Mouse (Mus musculus) lung, postnatal 0 days (tissue): ENCODE data around the gene Kcnk1. TPM values are rescaled to one million over a fixed set of nuclear protein-coding genes. Genes with fewer than 3 reads are reported as not detected.

Experiments used
- ATAC-seq: fragments of 200-750 bp; cut with Nextera tagmentation; 2 replicates; pipeline ENCODE4 v1.8.0; 2017; ENCODE audit warnings: moderate library complexity
- DNase-seq: peaks from one replicate; pipeline ENCODE4 v3.0.0-alpha.2; 2016; ENCODE audit warnings: low spot score
- H3K27ac ChIP-seq: fragments of 300-500 bp; sonication (generic); 2 replicates; pipeline ENCODE4 v1.5.1; 2014; ENCODE audit warnings: antibody characterized with exemption, mild to moderate bottlenecking, low read length, mixed read lengths
- H3K27me3 ChIP-seq: fragments of 300-500 bp; sonication (generic); replicated peaks from 2 replicates; pipeline ENCODE4 v1.6.1; 2014; ENCODE audit warnings: low read length, mixed read lengths; ENCODE audit not compliant: insufficient read depth
- H3K36me3 ChIP-seq: fragments of 300-500 bp; sonication (generic); 2 replicates; pipeline ENCODE4 v1.6.1; 2014; ENCODE audit warnings: low read length, mixed read lengths; ENCODE audit not compliant: insufficient read depth
- H3K4me1 ChIP-seq: fragments of 300-500 bp; sonication (generic); 2 replicates; pipeline ENCODE4 v1.6.1; 2014; ENCODE audit warnings: antibody characterized with exemption, low read depth, low read length, mixed read lengths; ENCODE audit not compliant: insufficient read depth
- H3K4me2 ChIP-seq: fragments of 300-500 bp; sonication (generic); replicated peaks from 2 replicates; pipeline ENCODE4 v1.6.1; 2014; ENCODE audit warnings: low read depth, mild to moderate bottlenecking, low read length, moderate library complexity, mixed read lengths
- H3K4me3 ChIP-seq: fragments of 300-500 bp; sonication (generic); 2 replicates; pipeline ENCODE4 v1.5.1; 2014; ENCODE audit warnings: low read depth, low read length
- H3K9ac ChIP-seq: fragments of 300-500 bp; sonication (generic); replicated peaks from 2 replicates; pipeline ENCODE4 v1.6.1; 2014; ENCODE audit warnings: low read depth, mild to moderate bottlenecking
- H3K9me3 ChIP-seq: fragments of 300-500 bp; sonication (generic); 2 replicates; pipeline ENCODE4 v1.6.1; 2016; ENCODE audit warnings: low read length, mixed read lengths
- CTCF ChIP-seq: IDR thresholded peaks from 2 replicates; pipeline ENCODE4 v1.5.1; 2016; ENCODE audit warnings: antibody characterized with exemption, mild to moderate bottlenecking
- EP300 ChIP-seq: IDR thresholded peaks from 2 replicates; pipeline ENCODE4 v1.6.1; 2016; ENCODE audit warnings: antibody characterized with exemption, mild to moderate bottlenecking, control low read depth
- whole genome bisulfite sequencing: fragments of 180-500 bp; shearing (Covaris S2); extraction: QIAGEN DNeasy Blood & Tissue Kit; methylation state at CpG from one replicate; pipeline ENCODE4 v1.1.7; 2014; 5-methylcytosine and 5-hydroxymethylcytosine counted together
- polyA plus RNA-seq: library from polyadenylated mRNA; unstranded; fragments of >200 nt; fragmentation: Nextera tagmentation; extraction: Ambion mirVana; gene quantifications from 2 replicates; pipeline ENCODE4 v1.2.1, GENCODE M21; 2015

Kcnk1 gene
- polyA plus RNA-seq, 1 experiment from 2014 or later = 63.6 TPM

DNA sequence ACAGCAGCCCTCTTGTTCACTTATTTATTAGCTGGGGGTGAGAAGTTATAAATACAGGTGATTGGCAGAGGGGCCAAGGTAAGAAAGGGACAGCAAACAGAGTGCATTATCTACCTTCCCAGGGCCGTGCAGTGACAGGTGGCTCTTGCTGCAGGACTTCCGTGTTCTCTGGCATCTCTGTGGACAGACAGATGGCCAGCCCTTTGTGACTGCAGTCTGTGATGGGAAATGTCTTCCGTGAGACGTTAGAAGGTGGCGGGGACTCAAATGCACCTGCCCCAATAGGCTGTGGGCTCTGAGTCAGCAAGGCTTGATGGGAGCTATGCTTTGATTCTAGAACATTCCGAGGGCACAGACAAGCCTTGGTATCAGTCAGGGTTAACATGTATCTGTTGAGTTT is 17.4 kb downstream of the Kcnk1 start:
- DNase-seq (no peak), ATAC-seq (no peak)
- no peak for TF ChIP-seq CTCF
- no peak for TF ChIP-seq EP300
- Histone ChIP-seq H3K27ac (no peak overlapping the region), H3K27me3 (no peaks in the 10 kb centered on the region), H3K4me2 (no peak overlapping the region), H3K4me1 (no peaks in the 10 kb centered on the region), H3K9ac (no peak overlapping the region), H3K4me3 (no peak overlapping the region), H3K36me3 (no peaks in the 10 kb centered on the region), H3K9me3 (no peaks in the 10 kb centered on the region)
- WGBS = 80% methylated on average over 6 of the region's 6 CpGs

DNA sequence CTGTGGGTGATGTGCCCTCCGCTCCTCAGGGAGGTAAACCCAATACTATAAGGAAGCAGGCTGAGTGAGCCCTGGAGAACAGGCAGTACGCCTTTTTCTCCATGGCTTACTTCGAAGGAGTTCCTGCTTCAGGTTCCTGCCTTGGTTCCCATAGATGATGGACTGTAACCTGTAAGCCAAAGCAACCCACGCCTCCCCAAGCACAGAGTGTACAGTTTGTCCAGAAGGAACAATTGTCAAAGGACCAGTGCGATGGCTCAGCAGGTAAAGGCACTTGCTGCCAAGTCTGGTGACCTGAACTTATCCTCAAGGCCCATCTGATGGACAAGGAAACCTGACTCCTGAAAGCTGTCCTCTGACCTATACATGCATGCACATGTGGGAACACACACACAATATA is 18.7 kb downstream of the Kcnk1 start:
- no peak overlapping the region for H3K4me3 ChIP-seq
- WGBS = 88% methylated on average over 5 of the region's 5 CpGs
- H3K36me3 ChIP-seq = no peaks in the 10 kb centered on the region
- no peak for ATAC-seq
- H3K4me1 ChIP-seq = no peaks in the 10 kb centered on the region
- no peak overlapping the region for H3K27ac ChIP-seq
- H3K9ac ChIP-seq = no peak overlapping the region
- no peak for DNase-seq
- H3K27me3 ChIP-seq = no peaks in the 10 kb centered on the region
- TF ChIP-seq EP300 (no peak), CTCF (no peak)
- no peaks in the 10 kb centered on the region for H3K9me3 ChIP-seq
- H3K4me2 ChIP-seq = no peak overlapping the region

DNA sequence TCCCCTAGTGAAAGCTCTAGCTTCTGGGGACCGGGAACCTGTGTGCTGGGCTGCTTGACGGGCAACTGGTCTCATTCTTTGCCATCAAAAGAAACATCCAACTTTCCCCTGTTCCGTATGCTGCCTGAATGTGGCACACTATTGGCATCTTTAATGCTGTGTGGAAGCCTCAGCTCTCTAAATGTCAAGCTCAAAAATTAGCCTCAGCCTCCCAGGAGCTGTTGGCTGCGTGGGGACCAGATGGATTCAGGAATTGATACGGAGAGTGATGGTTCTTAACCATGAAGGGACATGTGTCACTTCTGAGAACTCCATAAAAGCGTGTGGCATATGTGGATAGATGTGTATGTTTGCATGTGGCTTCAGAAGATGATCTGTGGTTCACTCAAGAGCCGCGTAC is 27.0 kb downstream of the Kcnk1 start:
- H3K4me1 ChIP-seq = no peaks in the 10 kb centered on the region; the same call in 1 of the 2 replicates
- H3K27ac ChIP-seq = no peak overlapping the region
- H3K4me2 ChIP-seq = no peak overlapping the region
- H3K4me3 ChIP-seq = no peak overlapping the region
- H3K27me3 ChIP-seq = no peaks in the 10 kb centered on the region
- DNase-seq = no peak
- WGBS = 87% methylated on average over 8 of the region's 8 CpGs
- H3K36me3 ChIP-seq = no peaks in the 10 kb centered on the region
- no peak for TF ChIP-seq EP300
- TF ChIP-seq CTCF = no peak
- no peak overlapping the region for H3K9ac ChIP-seq
- ATAC-seq = no peak
- H3K9me3 ChIP-seq = no peaks in the 10 kb centered on the region

DNA sequence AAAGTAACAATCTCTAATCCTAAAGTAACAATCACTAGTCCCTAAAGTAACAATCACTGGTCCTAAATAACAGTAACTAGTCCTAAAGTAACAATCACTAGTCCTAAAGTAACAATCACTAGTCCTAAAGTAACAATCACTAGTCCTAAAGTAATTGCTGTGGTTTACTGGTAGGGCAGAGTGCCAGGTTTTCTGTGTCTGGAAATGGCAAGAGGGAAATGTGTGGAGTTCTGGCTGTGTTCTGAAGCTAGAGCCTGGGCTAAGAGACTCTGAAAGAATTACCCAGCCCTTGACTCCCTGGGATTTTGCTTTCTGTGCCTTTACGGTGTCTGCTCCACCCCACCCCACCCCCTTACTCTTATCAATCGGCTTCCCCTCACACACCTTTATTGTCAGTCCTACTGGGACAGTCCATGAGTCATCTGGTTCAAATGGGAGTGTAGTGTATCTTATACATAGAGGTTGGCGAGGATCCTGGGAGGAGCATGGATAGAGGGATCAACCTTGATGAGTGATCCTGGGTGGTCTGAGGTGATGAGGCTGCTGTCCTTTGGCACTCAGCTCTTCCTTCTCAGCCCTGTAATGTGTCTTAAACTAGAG is 28.8 kb downstream of the Kcnk1 start:
- H3K4me1 ChIP-seq = no peaks in the 10 kb centered on the region; the same call in 1 of the 2 replicates
- no peak overlapping the region for H3K9ac ChIP-seq
- no peaks in the 10 kb centered on the region for H3K27me3 ChIP-seq
- no peak overlapping the region for H3K4me2 ChIP-seq
- no peak overlapping the region for H3K4me3 ChIP-seq
- TF ChIP-seq CTCF (no peak), EP300 (no peak)
- WGBS = 50% methylated on average over 3 of the region's 3 CpGs
- H3K9me3 ChIP-seq = no peaks in the 10 kb centered on the region
- no peak overlapping the region for H3K27ac ChIP-seq
- no peak for DNase-seq
- no peaks in the 10 kb centered on the region for H3K36me3 ChIP-seq
- no peak for ATAC-seq

DNA sequence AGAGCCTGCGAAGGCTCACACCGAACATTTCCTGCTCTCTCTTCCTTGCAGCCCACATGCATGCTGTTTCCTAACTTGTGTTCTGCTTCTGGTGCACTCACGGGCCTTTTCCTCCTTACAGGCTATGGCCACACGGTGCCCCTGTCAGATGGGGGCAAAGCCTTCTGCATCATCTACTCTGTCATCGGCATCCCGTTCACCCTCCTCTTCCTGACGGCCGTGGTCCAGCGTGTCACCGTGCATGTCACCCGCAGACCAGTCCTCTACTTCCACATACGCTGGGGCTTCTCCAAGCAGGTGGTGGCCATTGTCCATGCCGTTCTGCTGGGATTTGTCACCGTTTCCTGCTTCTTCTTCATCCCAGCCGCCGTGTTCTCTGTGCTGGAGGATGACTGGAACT is 29.9 kb downstream of the Kcnk1 start:
- Histone ChIP-seq H3K27ac (no peak overlapping the region), H3K4me1 (no peaks in the 10 kb centered on the region; the same call in 1 of the 2 replicates), H3K9me3 (no peaks in the 10 kb centered on the region), H3K4me2 (no peak overlapping the region), H3K4me3 (no peak overlapping the region), H3K36me3 (no peaks in the 10 kb centered on the region), H3K27me3 (no peaks in the 10 kb centered on the region), H3K9ac (no peak overlapping the region)
- no peak for TF ChIP-seq EP300
- no peak for TF ChIP-seq CTCF
- DNase-seq = no peak
- 86% methylated on average over 16 of the region's 16 CpGs for WGBS
- no peak for ATAC-seq

DNA sequence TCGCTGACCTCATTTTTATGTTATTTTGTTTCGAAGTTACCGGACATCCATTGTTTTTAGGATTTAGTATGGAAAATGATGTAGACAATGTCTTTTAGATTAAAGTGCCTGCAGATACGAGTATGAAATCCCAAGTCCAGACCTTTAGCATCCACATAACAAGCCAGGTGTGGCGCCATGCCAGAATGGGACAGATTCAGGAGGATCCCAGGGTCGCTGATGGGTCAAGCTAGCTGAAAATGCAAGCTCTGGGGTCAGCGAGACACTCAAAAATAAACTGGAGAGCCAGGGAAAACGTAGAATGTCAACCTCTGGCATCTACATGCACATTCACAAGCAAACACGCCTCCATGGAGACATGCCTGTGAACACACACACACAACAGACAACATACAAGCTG is 31.2 kb downstream of the Kcnk1 start:
- H3K36me3 ChIP-seq = no peaks in the 10 kb centered on the region
- no peak overlapping the region for H3K4me3 ChIP-seq
- TF ChIP-seq CTCF = no peak
- TF ChIP-seq EP300 = no peak
- no peak overlapping the region for H3K27ac ChIP-seq
- H3K9ac ChIP-seq = no peak overlapping the region
- 68% methylated on average over 9 of the region's 9 CpGs for WGBS
- H3K4me1 ChIP-seq = no peaks in the 10 kb centered on the region; the same call in 1 of the 2 replicates
- no peak overlapping the region; the same call in 1 of the 2 replicates for H3K4me2 ChIP-seq
- H3K9me3 ChIP-seq = no peaks in the 10 kb centered on the region
- H3K27me3 ChIP-seq = no peaks in the 10 kb centered on the region
- DNase-seq = no peak
- no peak for ATAC-seq

DNA sequence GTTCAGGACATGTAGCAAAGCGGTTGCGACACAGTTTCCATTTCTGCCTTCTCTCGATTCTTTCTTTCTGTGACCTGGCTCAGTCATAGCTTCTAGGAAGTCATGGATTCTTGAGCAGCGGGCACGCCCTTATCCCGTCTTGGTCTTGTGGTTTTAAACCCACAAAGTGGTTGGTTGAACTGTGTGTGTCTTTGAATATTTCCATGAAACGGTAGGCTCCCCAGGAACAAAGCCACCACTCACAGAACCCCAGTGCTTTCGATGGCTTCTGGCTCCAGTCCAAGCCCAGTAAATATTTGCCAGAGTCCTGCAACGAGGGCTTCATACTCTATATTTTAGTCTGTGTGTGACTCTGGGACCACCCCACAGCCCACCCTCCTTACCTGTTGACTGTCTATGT is 31.6 kb downstream of the Kcnk1 start:
- no peak for TF ChIP-seq CTCF
- no peak for TF ChIP-seq EP300
- ATAC-seq (peak; percentile 72), DNase-seq (peak; percentile 79)
- Histone ChIP-seq H3K36me3 (no peaks in the 10 kb centered on the region), H3K27ac (no peak overlapping the region), H3K27me3 (no peaks in the 10 kb centered on the region), H3K4me1 (no peaks in the 10 kb centered on the region; the same call in 1 of the 2 replicates), H3K4me3 (no peak overlapping the region), H3K9me3 (no peaks in the 10 kb centered on the region), H3K4me2 (no peak overlapping the region; the same call in 1 of the 2 replicates), H3K9ac (no peak overlapping the region)
- 36% methylated on average over 9 of the region's 9 CpGs for WGBS
